Mouse (Mus musculus): ENCODE measurements around the gene Rcor3.
A peak's percentile ranks its signal among the peaks of the same experiment; 100 is the strongest.

Gene Rcor3

GRCm38 (mm10) chr1:192137926-192138910 lies at the start of gene Rcor3:
Gene Rcor3 (minus strand): TSS chr1:192138062.
- DNase-seq: peak; percentile 77

DNA sequence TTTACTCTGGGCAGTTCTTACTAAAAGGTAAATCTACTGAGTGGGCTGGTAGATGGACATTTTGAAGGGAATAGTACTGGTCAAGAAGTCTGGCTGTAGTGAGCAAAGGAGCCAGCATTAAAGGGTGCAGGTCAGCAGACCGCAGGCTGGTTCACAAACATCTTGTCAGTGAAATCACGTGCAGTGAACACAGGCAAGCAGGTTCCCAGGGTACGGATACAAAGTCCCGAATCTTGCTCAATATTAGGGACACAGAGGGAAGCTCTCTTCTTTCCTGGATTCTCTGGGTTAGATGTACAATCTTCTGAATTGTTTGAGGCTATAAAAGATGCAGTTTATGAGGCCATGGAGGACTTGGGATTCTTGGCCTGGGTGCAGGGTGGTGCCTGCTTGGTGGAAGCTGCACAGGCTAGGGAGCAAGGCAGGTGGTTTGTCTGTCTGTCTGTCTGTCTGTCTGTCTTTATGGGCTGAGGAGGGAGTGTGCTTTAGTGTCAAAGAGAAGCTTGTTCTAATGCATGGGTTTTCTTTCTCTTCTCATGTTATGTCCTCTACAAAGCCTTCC lies 43.9 kb upstream of the Rcor3 start:
- DNase-seq: no peak

- DNase-seq: no peak
Observed at GRCm38 (mm10) chr1:192179877-192180276, 42.0 kb upstream of the Rcor3 start.

DNA sequence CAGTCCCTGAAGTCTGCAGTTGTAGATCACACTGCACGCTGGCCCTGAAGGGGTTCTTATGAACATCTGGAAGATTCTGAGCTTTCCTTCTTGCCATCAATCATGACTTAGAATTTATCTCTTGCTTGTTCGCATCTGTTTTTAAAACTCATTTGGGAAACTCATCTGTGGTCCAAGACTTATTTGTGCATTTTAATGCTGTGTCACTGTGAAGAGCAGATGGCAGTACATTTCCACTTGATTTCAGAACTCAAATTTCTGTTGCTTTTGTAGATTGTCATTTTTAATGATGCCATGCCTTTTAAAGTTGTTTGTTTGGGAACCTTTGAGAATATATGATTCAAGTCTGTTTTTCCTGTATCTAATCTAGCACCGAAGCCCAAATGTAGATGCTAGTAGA lies 33.6 kb upstream of the Rcor3 start:
- no peak for DNase-seq

DNA sequence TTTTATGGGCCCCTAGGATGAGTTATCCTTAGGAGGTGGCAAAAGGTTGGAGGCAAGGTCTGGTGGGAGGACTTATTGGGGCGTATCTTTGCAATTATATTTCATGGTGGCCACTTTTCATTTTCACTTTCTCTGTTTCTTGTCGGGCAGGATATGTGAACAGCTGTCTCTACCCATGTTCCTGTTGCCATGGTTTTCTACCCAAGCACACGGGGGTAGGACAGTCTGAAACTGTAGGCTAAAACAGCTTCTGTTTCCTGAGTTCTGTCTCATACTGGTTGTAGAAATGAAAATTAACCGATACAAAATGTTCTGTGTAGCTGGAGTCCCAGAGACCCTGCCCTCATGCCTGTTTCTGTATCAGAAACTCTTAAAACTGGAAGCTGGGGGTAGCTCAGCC lies 13.3 kb upstream of the Rcor3 start:
- DNase-seq: no peak

DNA sequence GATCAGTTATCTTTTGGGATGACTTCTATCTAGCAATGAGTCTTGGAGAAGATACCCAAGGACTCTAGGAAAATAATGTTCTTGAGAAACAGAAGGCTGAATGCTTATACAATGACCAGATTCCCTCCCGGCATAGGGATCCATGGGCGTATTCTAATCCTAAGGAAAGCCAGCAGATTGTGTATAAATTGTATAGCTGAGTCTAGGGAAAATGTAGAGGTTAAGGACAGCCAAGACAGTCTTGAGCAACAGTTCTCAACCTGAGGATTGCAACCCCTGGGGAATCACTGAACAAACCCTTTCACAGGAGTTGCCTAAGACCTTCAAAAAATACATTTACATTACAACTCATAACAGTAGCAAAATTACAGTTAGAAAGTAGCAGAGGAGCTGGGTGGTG lies 2.5 kb upstream of the Rcor3 start:
- no peak for DNase-seq

- no peak for DNase-seq
Observed at GRCm38 (mm10) chr1:192137291-192137925, 454 bp downstream of the Rcor3 start.

- DNase-seq: peak; percentile 76
Observed at GRCm38 (mm10) chr1:192136561-192137290, 1.1 kb downstream of the Rcor3 start.

DNA sequence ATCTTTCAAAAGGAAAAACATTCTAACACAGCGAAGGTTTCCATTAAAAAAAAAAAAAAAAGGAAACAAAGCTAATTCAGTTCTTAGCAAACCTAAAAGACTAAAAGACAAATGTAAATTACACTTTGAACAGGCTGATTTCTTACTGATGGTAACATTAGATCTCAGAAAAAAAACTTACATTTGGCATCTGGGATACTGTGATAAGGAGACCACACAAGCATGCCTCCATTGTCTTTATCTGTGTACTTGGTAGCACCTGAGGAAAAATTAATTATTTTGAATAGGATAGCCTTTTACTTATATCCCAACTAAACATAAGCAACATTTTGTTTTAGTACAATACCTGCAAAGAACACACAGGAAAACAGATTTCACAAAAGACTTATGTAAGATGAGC lies 7.7 kb downstream of the Rcor3 start:
- no peak for DNase-seq

GRCm38 (mm10) chr1:192128343-192128742 lies 9.5 kb downstream of the Rcor3 start:
- DNase-seq: no peak

DNA sequence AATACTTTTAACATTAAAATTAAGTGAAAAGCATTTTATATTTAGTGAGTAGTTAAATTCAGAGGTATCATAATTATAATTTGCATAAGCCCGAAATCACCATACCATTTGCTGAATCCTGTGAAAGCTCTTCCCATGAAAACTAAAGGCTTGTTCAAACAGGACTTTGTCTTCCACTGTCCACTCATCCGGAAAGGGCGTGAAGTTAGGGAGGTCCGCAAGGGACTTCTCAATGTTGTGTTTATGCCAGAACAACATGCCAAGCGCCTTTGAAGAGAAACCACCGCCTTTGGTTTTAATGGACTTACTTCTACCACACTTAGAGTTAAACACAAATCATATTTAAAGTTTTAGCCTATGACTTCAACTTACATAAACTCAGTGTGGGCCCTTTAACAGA lies 12.1 kb downstream of the Rcor3 start:
- no peak for DNase-seq

GRCm38 (mm10) chr1:192116262-192116661 lies 21.6 kb downstream of the Rcor3 start:
- no peak for DNase-seq

GRCm38 (mm10) chr1:192115378-192115777 lies 22.5 kb downstream of the Rcor3 start:
- no peak for DNase-seq

GRCm38 (mm10) chr1:192109169-192109568 lies 28.7 kb downstream of the Rcor3 start:
- DNase-seq: no peak

DNA sequence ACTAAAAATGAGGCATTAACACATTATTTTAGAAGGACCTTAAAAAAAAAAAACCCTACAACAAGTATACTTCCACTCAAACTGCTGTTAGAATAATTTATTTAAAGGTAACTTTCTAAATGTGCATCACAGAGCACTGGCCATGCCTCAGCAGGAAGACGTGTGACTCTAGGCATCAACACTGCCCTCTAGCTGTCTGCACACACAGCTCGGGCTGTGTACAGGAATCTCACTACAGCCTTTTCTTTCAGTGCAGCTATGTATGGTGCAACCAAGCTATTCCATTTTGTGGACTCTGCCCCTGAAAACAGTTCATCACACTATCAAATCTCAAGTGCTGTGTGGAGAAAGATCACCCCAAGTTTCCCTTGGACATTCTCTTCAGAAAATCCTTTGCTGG lies 30.5 kb downstream of the Rcor3 start:
- DNase-seq: no peak

GRCm38 (mm10) chr1:192105902-192106389 lies 31.9 kb downstream of the Rcor3 start:
- DNase-seq: no peak

DNA sequence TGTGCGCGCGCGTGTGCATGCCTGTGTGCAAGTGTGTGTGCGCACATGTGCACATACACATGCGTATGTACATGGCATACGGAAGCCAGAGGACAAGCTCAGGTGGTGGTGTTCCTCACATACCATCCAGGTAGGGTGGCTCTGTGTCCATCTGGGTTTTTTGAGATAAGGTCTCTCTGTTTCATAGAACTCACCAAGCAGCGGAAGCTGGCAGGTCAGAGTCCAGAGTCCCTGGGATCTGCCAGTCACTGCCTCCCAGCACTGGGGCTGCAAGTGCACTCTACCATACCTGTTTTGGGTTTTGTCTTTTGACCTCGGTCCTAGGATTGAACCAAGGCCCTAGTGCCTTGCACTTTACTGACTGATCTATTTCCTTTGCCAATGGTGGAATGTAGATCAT lies 33.8 kb downstream of the Rcor3 start:
- no peak for DNase-seq

- no peak for DNase-seq
Observed at GRCm38 (mm10) chr1:192103176-192103575, 34.7 kb downstream of the Rcor3 start.

DNA sequence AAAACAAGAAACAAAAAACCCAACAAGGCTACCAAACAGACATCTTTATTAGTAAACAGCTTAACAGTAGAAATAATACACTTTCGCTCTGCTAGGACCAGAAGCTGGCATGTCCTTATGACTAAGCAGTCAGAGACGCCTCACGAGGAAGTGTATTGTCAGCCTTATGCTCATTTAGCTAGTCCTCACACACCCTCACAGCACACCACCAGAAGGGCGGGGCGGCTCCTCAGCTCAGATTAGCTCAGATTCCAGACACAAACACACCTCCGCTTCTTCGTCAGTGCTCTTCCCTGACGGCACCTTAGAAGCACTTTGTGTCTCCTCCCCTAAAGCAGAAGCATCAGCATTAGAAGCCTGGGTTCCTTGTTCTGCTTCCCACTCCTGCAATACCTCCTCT lies 36.5 kb downstream of the Rcor3 start:
- DNase-seq: no peak

- no peak for DNase-seq
Observed at GRCm38 (mm10) chr1:192100742-192101141, 37.1 kb downstream of the Rcor3 start.

DNA sequence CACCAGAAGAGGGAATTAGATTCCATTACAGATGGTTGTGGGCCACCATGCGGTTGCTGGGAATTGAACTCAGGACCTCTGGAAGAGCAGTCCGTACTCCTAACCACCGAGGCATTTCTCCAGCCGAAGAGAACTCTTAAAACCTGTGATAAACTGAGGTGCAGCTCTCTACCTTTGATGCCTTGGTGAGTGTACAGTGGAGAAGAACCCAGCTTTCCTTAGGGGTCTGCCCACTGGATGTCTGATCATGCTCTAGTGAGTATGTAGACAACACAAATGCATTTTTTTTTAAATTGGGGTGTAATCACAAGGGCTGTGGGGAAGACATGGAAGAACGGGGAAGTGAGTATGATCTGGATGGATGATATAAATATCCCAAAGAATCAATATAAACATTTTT lies 42.2 kb downstream of the Rcor3 start:
- no peak for DNase-seq

- peak; percentile 33 for DNase-seq
Observed at GRCm38 (mm10) chr1:192094451-192095170, 43.3 kb downstream of the Rcor3 start.
